Mouse (Mus musculus): ENCODE measurements around the gene Ap2a2. TPM values are rescaled to one million over a fixed set of nuclear protein-coding genes. Genes with fewer than 3 reads are reported as not detected.
A peak's percentile ranks its signal among the peaks of the same experiment; 100 is the strongest.
"Not testable (repeated sequence)": the region's sequence is repeated elsewhere in the genome, so short reads cannot be mapped to it uniquely, and the experiment has no call there.

Ap2a2 gene
- polyA plus RNA-seq, 1 experiment = 108 TPM

DNA sequence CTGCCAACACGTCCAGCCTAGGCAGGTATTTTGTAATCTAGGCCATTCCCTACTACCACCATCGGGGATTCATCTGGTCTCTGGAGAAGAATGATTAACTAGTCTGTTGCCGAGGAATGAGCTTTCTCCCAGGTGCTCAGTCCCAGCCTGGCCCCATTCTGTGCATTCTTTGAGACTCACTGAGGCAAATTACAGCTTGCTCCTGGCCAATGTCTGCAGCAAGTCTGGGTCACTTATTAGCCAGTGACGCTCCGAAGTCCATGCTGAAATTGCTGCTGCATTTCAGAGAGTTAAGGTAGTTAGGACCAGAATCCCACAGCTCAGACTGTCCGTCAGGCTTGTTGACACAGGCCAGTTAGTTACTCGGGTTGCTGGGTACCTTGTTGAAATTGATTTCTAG, 19.4 kb downstream of the Ap2a2 start:
- Histone ChIP-seq H3K27ac (ENCODE audit: insufficient read depth, low read length) (no peak overlapping the region), H3K36me3 (ENCODE audit: control insufficient read depth, insufficient read depth, low read length, poor library complexity, severe bottlenecking) (no peaks in the 10 kb centered on the region), H3K4me3 (ENCODE audit: low read depth, low read length) (no peak overlapping the region), H3K9ac (ENCODE audit: low read depth, poor library complexity, severe bottlenecking) (no peak overlapping the region), H3K27me3 (ENCODE audit: control insufficient read depth, insufficient read depth, low read length, poor library complexity, severe bottlenecking) (no peaks in the 10 kb centered on the region), H3K4me1 (ENCODE audit: control insufficient read depth, insufficient read depth, low read length) (peaks cover 4% of the 10 kb centered on the region), H3K9me3 (replicated peaks; ENCODE audit: control insufficient read depth, insufficient read depth, low read length, poor library complexity, severe bottlenecking) (no peaks in the 10 kb centered on the region)
- TF ChIP-seq CTCF (IDR thresholded peaks at IDR 0.05; ENCODE audit: low read depth, low read length) (no peak), EP300 (IDR thresholded peaks at IDR 0.05; ENCODE audit: insufficient read depth, low read depth, low read length) (no peak), POLR2A (IDR thresholded peaks at IDR 0.05; ENCODE audit: insufficient read depth, low read length) (no peak)

DNA sequence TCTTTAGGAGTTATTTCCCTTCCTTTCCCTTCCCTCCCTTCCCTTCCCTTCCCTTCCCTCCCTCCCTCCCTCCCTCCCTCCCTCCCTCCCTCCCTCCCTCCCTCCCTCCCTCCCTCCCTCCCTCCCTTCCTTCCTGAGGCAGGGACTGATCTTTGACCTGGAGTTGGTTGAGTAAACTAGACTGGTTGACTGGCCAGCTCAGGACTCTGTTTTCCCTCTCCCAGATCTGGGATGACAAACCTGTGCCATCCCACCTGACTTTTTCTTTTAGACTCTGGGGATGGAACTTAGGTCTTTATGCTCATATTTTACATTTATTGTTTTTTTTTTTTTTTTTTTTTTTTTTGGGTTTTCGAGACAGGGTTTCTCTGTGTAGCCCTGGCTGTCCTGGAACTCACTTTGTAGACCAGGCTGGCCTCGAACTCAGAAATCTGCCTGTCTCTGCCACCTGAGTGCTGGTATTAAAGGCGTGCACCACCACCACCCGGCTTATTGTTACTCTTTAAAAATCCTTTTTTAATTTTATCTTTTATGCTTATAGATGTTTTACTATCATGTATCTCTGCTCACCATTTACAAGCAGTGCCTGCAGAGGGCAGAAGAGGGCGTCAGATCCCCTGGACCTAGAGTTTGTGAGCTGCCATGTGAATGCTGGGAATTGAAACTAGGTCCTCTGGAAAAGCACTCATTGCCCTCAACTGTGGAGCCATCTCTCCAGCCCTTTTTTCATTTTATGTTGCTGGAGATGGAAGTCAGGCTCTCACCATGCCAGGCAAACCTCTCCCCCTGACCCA, 22.3 kb downstream of the Ap2a2 start:
- H3K9ac ChIP-seq (ENCODE audit: low read depth, poor library complexity, severe bottlenecking) = no peak overlapping the region
- H3K4me3 ChIP-seq (ENCODE audit: low read depth, low read length) = no peak overlapping the region
- H3K9me3 ChIP-seq (replicated peaks; ENCODE audit: control insufficient read depth, insufficient read depth, low read length, poor library complexity, severe bottlenecking) = no peaks in the 10 kb centered on the region
- peaks cover 2% of the 10 kb centered on the region for H3K4me1 ChIP-seq (ENCODE audit: control insufficient read depth, insufficient read depth, low read length)
- peak; percentile 50 for TF ChIP-seq CTCF (IDR thresholded peaks at IDR 0.05; ENCODE audit: low read depth, low read length)
- no peak for TF ChIP-seq EP300 (IDR thresholded peaks at IDR 0.05; ENCODE audit: insufficient read depth, low read depth, low read length)
- no peak for TF ChIP-seq POLR2A (IDR thresholded peaks at IDR 0.05; ENCODE audit: insufficient read depth, low read length)
- H3K27me3 ChIP-seq (ENCODE audit: control insufficient read depth, insufficient read depth, low read length, poor library complexity, severe bottlenecking) = no peaks in the 10 kb centered on the region
- H3K27ac ChIP-seq (ENCODE audit: insufficient read depth, low read length) = no peak overlapping the region
- no peaks in the 10 kb centered on the region for H3K36me3 ChIP-seq (ENCODE audit: control insufficient read depth, insufficient read depth, low read length, poor library complexity, severe bottlenecking)

DNA sequence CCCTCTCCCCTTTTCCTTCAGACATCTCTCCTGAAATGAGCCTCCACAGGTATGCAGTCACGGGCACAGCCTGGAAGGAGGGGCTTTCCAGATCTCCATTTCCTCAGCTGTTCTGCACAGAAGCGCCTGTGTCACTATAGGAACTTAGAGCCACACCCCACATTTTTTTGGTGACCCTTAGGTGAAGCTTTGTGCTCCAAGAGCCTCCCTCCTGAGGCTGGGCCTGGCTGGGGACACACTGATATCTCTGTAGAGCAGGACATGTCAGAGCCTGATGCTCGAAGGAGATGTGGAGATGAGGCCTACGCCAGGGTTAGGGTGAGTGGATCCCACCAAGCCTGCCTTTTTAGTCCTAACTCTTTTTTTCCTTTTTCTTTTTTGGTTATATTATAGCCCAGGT, 23.3 kb downstream of the Ap2a2 start:
- TF ChIP-seq EP300 (IDR thresholded peaks at IDR 0.05; ENCODE audit: insufficient read depth, low read depth, low read length) = no peak
- TF ChIP-seq CTCF (IDR thresholded peaks at IDR 0.05; ENCODE audit: low read depth, low read length) = no peak
- TF ChIP-seq POLR2A (IDR thresholded peaks at IDR 0.05; ENCODE audit: insufficient read depth, low read length) = no peak
- no peak overlapping the region for H3K4me3 ChIP-seq (ENCODE audit: low read depth, low read length)
- no peaks in the 10 kb centered on the region for H3K27me3 ChIP-seq (ENCODE audit: control insufficient read depth, insufficient read depth, low read length, poor library complexity, severe bottlenecking)
- H3K9ac ChIP-seq (ENCODE audit: low read depth, poor library complexity, severe bottlenecking) = no peak overlapping the region
- H3K36me3 ChIP-seq (ENCODE audit: control insufficient read depth, insufficient read depth, low read length, poor library complexity, severe bottlenecking) = no peaks in the 10 kb centered on the region
- peaks cover 2% of the 10 kb centered on the region for H3K4me1 ChIP-seq (ENCODE audit: control insufficient read depth, insufficient read depth, low read length)
- no peaks in the 10 kb centered on the region for H3K9me3 ChIP-seq (replicated peaks; ENCODE audit: control insufficient read depth, insufficient read depth, low read length, poor library complexity, severe bottlenecking)
- no peak overlapping the region for H3K27ac ChIP-seq (ENCODE audit: insufficient read depth, low read length)

DNA sequence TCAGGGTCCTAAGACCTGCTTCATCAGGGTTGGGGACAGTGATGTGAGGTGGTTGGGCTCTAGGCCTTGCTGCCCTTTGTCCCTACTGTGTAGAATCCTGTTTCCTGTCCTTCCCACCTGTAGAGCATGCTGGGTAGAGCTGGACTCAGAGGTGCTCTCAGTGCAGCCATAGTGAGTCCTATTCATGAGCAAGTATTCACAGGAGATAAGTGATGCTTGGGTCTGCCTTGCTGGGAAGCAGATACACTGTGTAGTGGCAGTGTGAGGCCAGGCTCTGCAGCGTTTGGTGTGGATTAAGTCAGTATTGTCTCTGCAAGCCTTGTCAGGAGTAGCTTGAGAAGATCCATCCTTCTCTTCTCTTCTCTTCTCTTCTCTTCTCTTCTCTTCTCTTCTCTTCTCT, 23.9 kb downstream of the Ap2a2 start:
- no peak for TF ChIP-seq POLR2A (IDR thresholded peaks at IDR 0.05; ENCODE audit: insufficient read depth, low read length)
- no peak for TF ChIP-seq CTCF (IDR thresholded peaks at IDR 0.05; ENCODE audit: low read depth, low read length)
- TF ChIP-seq EP300 (IDR thresholded peaks at IDR 0.05; ENCODE audit: insufficient read depth, low read depth, low read length) = no peak
- no peaks in the 10 kb centered on the region for H3K9me3 ChIP-seq (replicated peaks; ENCODE audit: control insufficient read depth, insufficient read depth, low read length, poor library complexity, severe bottlenecking)
- no peaks in the 10 kb centered on the region for H3K27me3 ChIP-seq (ENCODE audit: control insufficient read depth, insufficient read depth, low read length, poor library complexity, severe bottlenecking)
- H3K27ac ChIP-seq (ENCODE audit: insufficient read depth, low read length) = no peak overlapping the region
- H3K4me1 ChIP-seq (ENCODE audit: control insufficient read depth, insufficient read depth, low read length) = peaks cover 2% of the 10 kb centered on the region
- no peak overlapping the region for H3K9ac ChIP-seq (ENCODE audit: low read depth, poor library complexity, severe bottlenecking)
- H3K36me3 ChIP-seq (ENCODE audit: control insufficient read depth, insufficient read depth, low read length, poor library complexity, severe bottlenecking) = 0 out of 2 replicates have a peak, but pooled peaks cover 3% of the 10 kb centered on the region
- no peak overlapping the region for H3K4me3 ChIP-seq (ENCODE audit: low read depth, low read length)

DNA sequence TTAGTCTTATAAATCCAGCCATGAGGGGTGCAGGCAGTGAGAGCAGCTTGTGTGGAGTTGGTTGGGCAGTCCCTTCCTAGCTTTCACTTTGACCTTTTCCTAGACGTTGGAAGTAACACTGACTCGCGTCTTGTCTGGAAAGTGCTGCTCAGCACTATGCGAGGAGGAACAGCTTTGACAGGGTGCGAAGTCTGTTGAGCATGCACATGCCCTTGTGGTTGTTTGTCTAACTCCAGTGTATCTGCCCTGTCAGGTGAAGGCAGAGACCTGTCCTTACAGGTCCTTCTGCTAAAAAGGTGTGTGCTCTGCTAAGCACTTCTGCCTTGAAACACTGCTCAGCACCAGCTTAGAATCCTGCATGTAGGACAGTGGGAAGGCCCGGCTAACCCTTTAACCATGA, 26.9 kb downstream of the Ap2a2 start:
- Histone ChIP-seq H3K9ac (ENCODE audit: low read depth, poor library complexity, severe bottlenecking) (no peak overlapping the region), H3K36me3 (ENCODE audit: control insufficient read depth, insufficient read depth, low read length, poor library complexity, severe bottlenecking) (peaks cover 7% of the 10 kb centered on the region; the same call in 1 of the 2 replicates), H3K9me3 (replicated peaks; ENCODE audit: control insufficient read depth, insufficient read depth, low read length, poor library complexity, severe bottlenecking) (no peaks in the 10 kb centered on the region), H3K27me3 (ENCODE audit: control insufficient read depth, insufficient read depth, low read length, poor library complexity, severe bottlenecking) (no peaks in the 10 kb centered on the region), H3K4me3 (ENCODE audit: low read depth, low read length) (no peak overlapping the region), H3K4me1 (ENCODE audit: control insufficient read depth, insufficient read depth, low read length) (peaks cover 2% of the 10 kb centered on the region), H3K27ac (ENCODE audit: insufficient read depth, low read length) (no peak overlapping the region)
- TF ChIP-seq CTCF (IDR thresholded peaks at IDR 0.05; ENCODE audit: low read depth, low read length) = no peak
- TF ChIP-seq EP300 (IDR thresholded peaks at IDR 0.05; ENCODE audit: insufficient read depth, low read depth, low read length) = no peak
- no peak for TF ChIP-seq POLR2A (IDR thresholded peaks at IDR 0.05; ENCODE audit: insufficient read depth, low read length)

DNA sequence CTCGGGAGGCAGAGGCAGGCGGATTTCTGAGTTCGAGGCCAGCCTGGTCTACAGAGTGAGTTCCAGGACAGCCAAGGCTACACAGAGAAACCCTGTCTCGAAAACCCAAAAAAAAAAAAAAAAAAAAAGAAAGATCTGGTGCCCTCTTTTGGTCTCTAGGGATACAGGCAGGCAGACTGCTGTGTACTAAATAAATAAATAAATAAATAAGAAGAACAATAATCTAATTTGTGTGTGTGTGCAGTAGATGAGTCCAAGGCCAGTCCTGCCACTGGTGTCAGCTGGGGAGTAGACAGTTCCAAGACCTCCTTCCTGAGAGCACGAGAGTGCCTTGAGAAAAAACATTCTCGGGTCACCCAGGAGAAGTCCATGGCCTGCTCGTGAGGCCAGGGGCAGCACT, 28.3 kb downstream of the Ap2a2 start:
- not testable (repeated sequence) for H3K4me1 ChIP-seq (ENCODE audit: control insufficient read depth, insufficient read depth, low read length); H3K36me3 ChIP-seq (ENCODE audit: control insufficient read depth, insufficient read depth, low read length, poor library complexity, severe bottlenecking); H3K27me3 ChIP-seq (ENCODE audit: control insufficient read depth, insufficient read depth, low read length, poor library complexity, severe bottlenecking); H3K27ac ChIP-seq (ENCODE audit: insufficient read depth, low read length); H3K4me3 ChIP-seq (ENCODE audit: low read depth, low read length); H3K9me3 ChIP-seq (replicated peaks; ENCODE audit: control insufficient read depth, insufficient read depth, low read length, poor library complexity, severe bottlenecking); H3K9ac ChIP-seq (ENCODE audit: low read depth, poor library complexity, severe bottlenecking)

Measured in ES-Bruce4 (cell line).